Mouse (Mus musculus): ENCODE measurements around the gene Tgm1.

Tgm1 gene

DNA sequence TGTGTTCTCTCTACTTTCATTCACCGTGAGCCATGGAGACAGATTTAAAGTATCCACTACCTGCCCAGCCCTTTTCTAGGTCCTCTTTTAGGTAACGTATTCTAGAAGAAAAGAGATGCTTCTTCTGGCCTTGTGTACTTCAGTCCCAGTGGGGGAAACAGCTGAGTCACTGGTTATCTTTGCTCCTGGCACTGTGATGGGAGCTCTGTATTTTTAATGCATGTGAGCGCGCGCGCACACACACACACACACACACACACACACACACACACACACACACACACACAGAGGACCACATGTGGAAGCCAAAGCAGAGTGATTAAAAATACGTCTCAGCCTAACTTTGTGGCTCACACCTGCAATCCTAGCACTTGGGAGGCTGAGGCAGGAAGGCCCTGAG lies 9.7 kb upstream of the Tgm1 start:
- no peak for DNase-seq (ENCODE audit: low spot score in 2 of 2)

DNA sequence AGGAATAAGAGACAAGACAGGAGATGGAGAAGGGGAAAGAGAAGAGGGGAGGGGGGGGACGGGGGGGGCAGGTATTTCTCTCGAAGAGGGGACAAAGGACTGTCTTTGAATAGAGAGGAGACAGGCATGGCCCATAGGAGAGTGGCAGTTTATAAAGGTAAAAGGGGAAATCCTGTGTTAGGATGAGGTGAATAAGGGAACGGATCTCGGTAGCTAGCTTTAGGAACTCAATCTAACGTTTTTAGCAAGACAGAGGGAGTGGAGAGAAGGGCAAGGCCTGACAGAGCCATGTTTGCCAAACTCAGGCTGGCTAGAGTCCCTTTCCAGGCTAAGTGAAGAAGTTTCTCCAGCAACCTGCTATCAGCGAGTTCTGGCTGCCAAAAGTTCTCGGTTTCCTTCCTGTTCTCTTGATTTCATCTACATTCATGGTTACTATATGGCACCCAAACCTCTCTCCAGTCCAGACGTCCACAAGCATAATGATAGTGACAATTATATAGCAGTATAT lies 8.8 kb upstream of the Tgm1 start:
- DNase-seq (ENCODE audit: low spot score in 2 of 2): no peak

DNA sequence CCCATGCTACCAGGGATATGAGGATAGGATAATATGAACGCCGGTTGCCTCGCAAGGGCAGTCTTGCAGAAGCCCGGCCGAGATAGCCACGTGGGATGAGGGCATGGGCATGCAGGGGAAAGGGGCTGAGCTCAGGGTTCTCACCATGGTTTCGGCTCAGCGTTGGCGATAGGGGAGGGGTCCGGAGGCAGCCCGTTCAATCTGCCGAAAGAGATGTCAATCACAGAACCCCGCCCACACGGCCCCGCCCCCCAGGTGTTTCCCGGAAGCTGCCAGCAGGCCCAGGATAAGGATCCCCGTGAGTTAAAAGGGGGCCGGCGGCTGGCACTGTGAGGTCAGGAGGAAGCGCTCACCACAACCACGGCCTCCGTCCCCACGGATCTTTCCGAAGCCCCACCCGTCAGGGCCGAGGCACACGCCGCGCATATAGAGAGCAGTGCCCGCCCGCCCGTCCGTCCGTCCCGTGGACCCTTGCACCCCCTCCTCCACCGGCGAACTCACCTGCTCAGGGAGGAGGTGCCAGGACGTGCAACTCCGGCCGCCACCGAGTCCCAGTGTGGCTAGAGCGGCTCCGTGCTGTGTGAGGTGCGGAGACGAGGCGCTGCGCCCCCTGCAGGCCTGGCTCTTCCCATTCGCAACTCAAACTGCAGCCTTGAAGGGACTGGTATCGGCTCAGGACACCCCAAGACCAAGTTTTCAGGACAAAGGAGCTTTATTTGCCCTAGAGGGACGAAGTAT lies 8.1 kb upstream of the Tgm1 start, which contains the start of gene Rabggta:
TSS of gene Rabggta (minus strand) at position 564 of the 738 bp plus-strand sequence.
- DNase-seq (ENCODE audit: low spot score in 2 of 2): peak; percentile 88 to 90

DNA sequence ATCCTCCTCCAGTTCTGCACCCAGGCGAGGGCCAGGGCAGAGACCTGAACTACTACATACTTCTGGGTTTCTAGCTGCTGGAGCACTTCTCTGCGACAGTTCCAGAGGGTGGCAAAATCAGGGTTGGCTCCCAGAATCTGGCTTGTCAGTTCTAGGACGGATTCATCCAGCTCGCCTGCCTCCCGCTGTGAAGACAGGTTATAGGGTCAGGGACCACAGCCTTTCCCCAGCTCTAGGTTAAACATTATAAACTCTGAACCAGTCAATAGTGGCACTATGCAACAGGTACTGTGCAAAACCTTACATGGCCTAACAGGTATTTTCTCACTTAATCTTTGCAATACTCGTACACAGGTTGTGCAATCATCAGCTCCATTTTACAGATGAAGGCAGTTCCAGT lies 7.3 kb upstream of the Tgm1 start:
- DNase-seq (ENCODE audit: low spot score in 2 of 2): no peak

DNA sequence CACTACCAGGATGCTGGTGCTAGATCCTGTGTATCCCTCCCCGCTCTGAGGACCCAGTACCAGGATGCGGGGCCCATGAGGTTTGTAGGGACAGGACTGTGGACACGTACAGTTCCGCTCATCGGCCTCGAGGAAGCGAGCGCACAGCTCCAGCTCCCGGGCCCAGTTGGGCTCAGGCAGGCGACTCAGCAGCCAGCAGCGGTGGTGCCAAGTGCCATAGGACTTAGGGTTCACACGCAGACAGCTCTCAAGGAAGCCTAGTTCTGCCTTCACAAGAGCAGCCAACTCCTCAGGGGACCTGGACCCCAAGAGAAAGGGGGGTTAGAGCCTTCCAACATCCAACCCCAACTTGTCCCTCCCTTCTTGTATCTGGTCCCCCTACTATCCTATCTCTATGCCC lies 6.9 kb upstream of the Tgm1 start:
- DNase-seq (ENCODE audit: low spot score in 2 of 2): no peak

DNA sequence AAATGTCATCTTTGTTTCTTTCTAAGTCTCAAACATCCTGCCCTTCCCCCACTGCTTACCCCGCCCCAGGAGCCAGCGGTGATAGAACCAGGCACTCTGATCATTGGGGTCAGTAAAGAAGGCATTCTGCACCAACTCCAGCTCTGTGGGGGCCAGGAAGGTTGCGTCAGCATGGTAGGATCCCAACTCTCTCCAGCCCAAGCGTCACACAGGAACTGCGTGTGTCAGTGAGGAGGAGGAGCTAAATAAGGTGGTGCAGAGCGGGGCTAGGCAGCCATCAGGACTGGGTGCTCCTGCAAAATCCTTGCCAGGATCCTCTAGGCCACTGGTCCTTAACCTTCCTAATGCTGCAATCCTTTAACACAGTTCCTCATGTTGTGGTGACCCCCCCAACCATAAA lies 6.0 kb upstream of the Tgm1 start:
- no peak for DNase-seq (ENCODE audit: low spot score in 2 of 2)

DNA sequence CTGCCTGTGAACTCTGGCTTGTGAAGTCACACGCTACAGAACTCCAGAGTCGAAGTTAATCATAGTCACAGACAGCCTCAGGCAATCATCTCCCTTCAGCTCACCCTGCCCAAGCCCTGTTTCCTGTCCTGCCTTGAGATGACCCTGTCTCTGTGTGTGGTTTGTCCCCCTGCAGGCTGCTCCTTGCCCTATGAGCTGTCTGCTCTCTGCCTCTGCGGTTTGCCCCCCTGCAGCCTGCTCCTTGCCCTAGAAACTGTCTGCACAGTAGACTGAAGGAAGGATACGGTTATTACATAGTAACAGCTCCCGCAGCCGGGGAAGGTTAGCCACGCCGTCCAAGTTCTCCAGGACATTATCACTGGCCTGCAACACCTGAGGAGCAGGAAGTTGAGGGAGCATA lies 3.2 kb upstream of the Tgm1 start:
- no peak for DNase-seq (ENCODE audit: low spot score in 2 of 2)

DNA sequence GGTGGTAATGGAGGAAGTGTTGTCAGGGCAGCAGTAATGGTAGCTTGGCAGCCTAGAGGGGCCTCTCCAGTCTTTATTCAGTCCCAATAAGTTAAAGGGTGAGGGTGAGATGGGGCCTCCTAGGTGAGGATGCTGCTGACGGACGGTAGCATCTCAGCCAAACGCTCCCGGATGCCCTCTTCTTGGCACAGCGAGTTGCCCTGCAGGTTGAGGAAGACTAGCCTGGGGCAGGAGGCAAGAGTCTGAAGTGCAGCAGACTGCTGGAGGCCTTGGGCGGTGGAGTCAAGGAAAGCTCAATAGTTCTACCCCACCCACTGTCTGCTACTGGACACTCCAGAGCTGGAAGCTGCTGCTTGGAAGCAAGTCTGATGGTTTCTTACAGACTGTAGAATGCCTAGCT lies 2.5 kb upstream of the Tgm1 start:
- no peak for DNase-seq (ENCODE audit: low spot score in 2 of 2)

DNA sequence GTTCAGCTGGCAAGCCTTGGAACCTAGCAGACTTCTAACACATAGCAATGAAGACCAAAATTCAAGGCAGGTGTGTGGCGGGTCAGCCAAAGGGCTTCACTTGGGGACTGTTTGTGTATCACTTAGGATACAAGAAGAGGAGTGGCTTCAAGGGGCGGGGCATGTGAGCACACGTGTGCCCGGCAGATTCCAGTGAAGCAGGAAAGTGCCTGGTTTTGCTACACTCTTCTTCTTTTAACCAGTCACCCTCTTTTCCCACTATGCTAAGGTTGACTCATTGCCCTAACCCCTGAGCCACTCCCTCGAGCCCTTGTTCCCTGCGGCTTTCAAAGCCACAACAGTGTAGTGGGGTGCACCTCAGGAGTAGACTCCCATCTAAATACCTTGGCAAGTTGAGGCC lies 1.2 kb upstream of the Tgm1 start:
- no peak for DNase-seq (ENCODE audit: low spot score in 2 of 2)

DNA sequence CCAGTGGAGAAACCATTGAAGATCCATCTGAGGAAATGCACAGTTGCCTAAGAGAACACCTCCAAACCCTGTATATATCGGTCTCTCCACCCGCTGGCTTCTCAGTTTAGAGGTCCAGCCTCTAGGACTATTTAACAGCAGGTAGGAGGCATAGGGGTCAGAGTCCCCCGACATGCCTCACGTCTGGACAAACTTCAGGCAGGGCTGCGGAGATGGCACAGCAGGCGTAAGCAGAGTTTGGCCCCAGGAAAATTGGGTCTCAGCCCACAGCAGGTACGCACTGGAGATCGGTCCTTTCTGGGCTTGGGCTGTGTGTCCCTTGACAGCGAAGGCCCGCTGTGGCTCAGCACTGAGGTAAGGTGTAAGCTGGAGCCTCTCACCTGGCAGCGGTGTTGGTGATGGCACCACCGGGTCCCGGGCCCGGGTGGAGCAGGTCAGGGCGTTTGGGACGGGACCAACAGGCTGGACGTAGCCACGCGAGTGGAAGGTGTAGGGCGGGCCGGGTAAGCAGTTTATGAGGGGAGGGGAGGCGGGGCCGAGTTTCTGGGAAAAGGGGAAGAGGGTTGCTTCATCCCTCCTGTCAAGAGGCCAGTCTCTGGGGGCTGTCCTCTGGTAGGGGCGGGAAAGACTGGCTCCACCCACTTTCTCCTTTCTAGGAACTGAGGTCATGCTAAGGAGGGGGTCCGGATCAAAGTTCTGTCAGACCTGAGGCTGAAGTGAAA lies 558 bp downstream of the Tgm1 start:
- no peak for DNase-seq (ENCODE audit: low spot score in 2 of 2)

DNA sequence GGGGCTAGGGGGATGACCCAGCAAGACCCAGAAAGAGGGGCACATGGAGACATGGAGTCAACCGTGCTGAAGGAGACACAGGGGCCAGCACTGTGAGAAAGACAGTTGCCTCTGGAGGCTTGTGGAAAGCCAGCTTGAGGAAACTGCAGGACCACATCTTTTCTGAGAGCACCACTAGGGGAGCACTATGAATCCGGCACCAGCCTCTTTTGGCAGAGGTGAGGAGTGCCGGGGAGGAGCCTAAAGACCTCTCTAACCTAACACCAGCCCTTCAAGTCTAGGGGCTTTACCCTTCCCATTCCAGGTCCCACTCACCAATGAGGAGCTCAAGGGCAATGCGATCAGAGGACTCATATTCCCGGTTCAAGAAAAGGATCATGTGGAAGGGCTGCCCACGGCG lies 1.9 kb downstream of the Tgm1 start:
- DNase-seq (ENCODE audit: low spot score in 2 of 2): no peak

DNA sequence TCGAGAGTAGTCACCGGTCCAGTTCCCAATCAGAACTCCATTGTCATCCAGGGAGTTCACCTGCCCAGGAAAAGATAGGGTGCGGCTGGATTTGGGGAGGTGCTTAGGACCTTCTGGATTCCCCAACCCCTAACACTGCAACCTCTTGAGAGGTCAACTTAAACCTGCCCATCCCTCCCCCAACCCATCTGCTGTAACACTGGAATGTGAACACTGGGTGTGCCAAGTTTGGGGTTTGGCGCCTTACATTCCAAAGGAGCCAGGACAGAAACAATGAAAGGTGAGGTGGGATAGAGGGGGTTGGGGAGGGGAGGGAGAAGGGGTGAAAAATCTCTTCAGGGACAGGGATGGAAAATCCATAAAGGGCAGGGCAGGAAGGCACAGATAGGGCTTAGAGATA lies 4.2 kb downstream of the Tgm1 start:
- no peak for DNase-seq (ENCODE audit: low spot score in 2 of 2)

DNA sequence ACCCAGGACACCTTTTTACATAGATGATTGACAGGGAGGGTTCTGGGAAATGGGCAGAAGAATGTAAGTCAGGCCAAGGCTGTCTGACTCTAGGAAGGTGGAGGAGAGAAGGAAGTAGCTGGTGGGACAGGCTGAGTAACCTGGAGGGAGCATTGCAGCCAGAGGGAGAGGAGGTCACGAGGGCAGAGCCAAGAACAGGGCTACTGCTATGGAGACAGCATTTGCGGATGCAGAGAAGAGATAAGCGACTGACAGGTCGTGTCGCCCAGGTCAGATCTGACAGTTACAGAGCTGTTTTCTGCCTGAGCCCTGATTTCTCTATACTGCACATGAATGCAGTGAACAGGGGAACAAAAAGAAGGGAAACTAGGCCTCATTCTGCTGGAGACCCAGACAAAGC lies 6.3 kb downstream of the Tgm1 start:
- DNase-seq (ENCODE audit: low spot score in 2 of 2): no peak

DNA sequence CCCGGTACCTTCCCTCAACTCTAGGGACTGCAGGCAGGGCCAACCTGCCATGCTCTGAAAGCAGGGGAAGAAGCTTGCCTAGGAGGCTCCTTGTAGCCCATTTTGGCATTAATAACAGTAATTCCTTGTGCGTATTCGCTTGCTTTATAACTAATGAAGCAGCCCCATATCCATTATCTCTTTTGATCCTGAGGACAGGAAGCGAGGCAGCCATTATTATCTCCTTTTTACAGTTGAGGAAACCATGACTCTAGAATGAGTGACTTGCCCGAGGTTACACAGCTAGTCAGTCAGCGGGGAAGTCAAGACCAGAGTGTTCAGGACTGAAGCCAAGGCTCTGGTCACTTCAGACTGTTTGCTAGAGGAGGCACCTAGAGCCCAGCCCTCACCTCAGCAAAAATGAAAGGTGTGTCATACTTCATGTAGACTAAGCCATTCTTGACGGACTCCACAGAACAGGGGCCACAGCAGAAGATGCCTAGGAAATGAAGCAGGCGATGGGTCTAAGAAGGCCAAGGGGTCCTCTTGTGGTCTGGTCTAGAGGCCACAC lies 7.6 kb downstream of the Tgm1 start:
- no peak for DNase-seq (ENCODE audit: low spot score in 2 of 2)

DNA sequence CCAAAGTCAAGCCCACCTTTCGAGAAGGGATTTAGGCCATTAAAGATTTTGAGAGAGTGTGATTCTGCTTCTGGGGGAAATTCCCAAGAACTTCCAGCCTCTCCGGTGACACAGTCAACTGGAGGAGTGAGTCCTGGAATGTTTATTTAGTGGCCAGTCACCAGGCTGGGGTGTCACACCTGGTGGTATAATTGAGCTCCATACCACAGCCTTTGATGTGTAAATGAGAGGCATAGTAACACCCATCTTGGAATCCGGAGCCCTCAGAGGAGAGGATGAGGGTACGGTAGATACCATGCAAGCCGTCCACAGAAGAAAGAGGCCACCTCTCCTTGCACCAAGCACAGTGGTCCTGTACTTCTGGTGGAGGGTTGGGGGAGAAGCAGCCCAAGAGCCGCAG lies 11.0 kb downstream of the Tgm1 start:
- no peak for DNase-seq (ENCODE audit: low spot score in 2 of 2)

DNA sequence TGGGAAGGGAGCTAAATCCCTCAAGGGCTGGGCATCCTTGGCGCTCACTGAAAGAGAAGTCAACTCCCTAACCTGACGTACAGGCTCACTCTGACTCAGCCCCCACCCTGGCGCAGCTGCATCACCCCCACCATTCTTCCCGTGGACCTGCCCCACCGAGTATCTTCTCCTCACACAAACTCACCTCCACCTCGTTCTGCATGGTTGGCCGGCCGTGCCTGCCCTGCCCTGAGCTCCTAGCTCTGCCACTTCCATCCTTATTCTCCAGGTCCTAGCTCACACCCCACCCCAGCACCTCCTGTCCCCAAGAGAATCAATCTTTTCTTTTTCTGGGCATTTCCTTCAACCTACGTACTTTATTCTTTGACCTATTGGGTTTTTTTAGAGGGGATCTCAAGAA lies 12.6 kb downstream of the Tgm1 start:
- no peak for DNase-seq (ENCODE audit: low spot score in 2 of 2)

DNA sequence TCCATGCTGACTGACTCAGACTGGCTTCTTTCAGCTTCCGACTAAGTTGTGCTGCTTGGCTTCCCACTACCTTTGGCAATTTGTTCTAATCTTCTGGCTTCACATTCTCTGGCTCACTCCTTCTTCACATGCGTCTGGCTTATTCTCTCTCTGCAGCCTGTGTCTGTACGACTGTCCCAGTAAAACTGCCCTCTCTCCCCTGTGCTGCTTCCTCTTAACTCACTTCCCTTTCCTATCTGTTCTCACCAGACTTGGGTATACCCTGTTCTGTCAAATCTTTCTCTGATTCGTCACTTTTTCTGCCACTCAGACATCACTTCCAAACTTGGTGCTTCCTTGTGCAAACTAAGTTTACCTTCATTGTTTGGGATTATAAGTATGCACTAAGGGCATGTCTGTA lies 16.5 kb downstream of the Tgm1 start:
- no peak for DNase-seq (ENCODE audit: low spot score in 2 of 2)

DNA sequence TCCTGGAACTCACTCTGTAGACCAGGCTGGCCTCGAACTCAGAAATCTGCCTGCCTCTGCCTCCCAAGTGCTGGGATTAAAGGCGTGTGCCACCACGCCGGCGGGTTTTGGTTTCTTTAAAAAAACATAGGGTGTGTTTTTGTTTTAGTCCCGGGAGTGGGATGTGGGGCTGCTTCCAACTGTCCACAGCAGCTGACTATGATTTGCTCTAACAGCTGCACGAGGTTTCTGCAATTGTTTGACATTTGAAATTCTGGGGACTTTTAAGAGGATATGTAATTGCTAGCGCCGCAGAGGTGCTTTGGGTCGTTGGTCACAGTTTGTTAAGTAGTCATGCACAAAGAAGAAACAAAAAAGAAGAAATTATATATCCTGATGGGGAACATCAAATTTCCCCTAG lies 24.3 kb downstream of the Tgm1 start:
- DNase-seq (ENCODE audit: low spot score in 2 of 2): no peak

DNA sequence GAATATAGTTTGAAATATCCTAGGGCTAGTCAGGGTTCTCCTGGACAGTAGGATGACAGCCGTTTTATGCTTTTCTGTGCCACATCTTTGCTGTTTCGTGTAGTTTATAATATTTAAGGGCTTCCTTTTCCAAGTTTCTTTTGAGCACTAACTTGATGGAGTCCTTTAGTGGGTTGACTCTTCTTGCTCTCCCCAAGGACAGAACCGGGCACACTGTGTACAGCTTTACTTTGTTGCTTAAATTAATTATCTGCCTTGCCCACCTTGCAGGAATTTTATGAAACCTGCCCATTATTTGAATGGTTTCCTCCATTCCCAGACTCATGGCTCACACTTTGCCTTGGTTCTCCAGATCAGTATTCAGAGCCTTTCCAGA lies 31.6 kb downstream of the Tgm1 start:
- DNase-seq (ENCODE audit: low spot score in 2 of 2): no peak

DNA sequence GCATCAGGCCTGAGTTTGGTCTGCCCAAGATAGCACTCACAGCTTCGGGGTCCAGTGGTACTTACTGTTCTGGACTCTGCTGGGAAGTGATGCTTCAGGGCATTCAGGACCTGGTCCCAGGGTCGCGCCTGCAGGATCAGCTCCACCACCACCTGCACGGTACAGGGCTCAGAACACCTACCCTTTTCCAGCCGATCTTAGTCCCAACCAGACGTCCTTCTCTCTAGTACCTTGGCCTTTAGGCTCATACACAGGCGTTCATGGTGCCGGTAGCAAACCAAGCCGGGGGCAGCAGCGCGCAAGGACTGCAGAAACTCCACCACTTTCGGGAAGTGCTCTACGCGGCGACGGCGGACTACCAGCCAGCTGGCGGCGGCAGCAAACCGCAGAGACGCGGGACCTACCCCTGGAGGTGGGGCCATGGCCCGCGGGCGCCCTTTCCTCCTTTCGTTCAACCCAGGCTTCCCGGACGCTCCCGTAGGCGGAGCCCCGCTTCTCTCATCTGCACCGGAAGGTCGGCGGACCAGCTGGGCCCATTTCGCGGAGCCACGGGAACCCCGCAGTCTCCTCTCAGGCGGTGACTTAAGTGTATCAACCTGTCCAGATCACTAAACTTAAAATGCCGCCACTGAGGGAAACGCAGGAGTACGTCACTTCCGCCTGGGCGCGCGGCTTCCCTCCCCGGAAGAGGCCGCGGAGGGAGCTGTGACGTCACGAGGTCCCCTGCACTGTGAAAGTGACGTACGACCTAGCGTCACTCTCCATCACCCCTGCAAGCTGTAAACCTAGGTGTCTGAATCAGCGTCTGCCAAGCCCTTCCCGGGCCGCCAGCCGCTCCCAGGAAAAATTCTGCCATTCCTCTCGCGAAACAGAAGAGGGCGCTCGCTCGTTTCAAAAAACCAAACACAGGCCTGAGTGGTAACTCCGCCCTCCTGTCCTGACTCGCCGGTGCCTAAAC lies 32.3 kb downstream of the Tgm1 start, which contains the start of gene Tinf2:
TSS of gene Tinf2 (minus strand) at position 661 of the 958 bp plus-strand sequence.
- peak; percentile 93 to 96 for DNase-seq (ENCODE audit: low spot score in 2 of 2)

DNA sequence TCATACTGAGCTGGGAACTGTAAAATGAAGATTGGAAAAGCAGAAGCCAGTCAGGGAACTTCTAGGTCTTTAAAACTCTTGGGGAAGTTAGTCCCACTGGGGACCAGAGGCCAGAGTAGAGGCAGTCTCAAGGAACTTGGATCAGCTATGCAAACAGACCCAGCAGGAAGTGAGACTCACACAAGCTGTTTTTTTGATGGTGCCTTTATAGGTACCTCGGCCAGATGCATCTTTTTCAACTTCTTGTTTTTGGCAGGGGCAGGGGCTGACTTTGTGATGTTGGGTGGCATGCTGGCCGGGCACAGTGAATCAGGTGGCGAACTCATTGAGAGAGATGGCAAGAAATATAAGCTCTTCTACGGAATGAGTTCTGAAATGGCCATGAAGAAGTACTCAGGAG lies 36.1 kb downstream of the Tgm1 start:
- no peak for DNase-seq (ENCODE audit: low spot score in 2 of 2)

DNA sequence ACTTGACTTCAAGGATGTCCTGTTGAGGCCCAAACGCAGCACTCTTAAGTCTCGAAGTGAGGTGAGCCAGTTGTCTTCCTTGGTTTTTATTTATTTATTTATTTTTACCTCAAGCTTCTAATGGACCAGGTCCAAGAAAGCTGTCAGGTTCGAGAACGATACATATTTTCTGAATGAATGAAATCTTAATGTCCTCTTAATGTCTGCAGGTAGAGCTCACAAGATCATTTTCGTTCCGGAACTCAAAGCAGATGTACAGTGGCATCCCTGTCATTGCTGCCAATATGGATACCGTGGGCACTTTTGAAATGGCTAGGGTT lies 41.0 kb downstream of the Tgm1 start:
- DNase-seq (ENCODE audit: low spot score in 2 of 2): no peak

Measured in frontal cortex, postnatal 10 days (tissue).